Mouse (Mus musculus): ENCODE measurements around the gene Runx2.

GRCm38 (mm10) chr17:44735223-44735990 is 79.2 kb downstream of the Runx2 start:
- TF ChIP-seq CTCF (IDR thresholded peaks at IDR 0.05; ENCODE audit: control insufficient read depth, insufficient read depth, low read length), result no peak
- peak; percentile 28; the same call in 1 of the 2 replicates for TF ChIP-seq POLR2A (IDR thresholded peaks at IDR 0.05; ENCODE audit: borderline replicate concordance, control insufficient read depth, low read depth, low read length)
